Comparison of ENCODE assay signal across 8 mouse cellular contexts in the genomic region with DNA sequence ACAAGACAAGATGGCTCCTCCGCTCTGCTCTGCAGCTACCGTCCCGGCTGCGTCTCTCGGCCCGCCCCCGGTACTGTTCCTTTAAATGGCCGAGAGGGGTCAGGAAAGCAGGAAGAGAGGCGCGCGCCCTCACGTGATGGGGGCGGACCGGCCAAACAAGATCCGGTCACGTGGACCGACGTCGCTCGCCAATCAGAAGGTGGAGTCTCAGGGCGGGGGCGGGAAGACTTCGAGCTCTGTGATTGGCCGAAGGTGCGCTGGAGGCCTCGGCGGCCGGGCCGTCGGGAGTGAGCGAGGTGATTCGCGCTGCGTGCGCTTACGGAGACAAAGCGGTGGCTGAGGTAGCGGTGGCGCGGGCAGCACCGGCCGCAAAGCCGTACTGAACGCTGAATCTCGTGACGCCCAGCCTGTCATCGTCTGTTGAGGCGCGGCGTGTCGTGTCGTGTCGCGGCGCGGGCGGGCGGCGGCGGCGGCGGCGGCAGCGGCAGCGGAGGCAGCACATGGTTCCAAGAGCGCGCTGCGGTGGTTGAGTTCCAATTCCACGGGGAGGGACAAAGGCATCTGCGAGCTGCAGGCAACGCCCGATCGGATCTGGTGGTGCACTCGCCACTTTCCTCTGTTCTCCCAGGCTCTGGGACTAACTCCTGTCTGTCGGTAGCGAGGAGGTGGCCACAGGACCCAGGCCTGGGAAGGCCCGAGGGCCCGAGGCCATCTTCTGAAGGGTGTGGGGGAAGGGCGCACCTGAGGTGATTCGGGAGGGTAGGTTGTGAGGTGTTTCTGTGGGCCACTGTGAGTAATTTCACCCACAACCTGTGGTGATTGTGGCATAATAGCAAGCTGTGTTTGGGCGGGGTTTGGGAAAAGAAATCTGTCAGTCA. TPM values are rescaled to one million over a fixed set of nuclear protein-coding genes. Genes with fewer than 3 reads are reported as not detected.
A peak's percentile ranks its signal among the peaks of the same experiment; 100 is the strongest.
DNase-seq lines count a peak whose midpoint lies in the region; ATAC-seq lines count a peak whose summit lies in the region.

A gene (plus strand): TSS at position 228 of the 878 bp plus-strand sequence.

- intact Hi-C loops in gastrocnemius, postnatal 14 days (cut with DNase I; ENCODE audit: low total_unique reads), result no loop called here
- intact Hi-C loops in left cerebral cortex, postnatal 10 days (cut with DNase I), result loop anchor here (5.0 kb wide), 1 partner anchor 112 kb away; no protein-coding TSS in a partner anchor

- DNase-seq in adrenal gland, adult (ENCODE audit: inconsistent age in 2 of 2, low spot score in 1 of 2), result peak; percentile 97 to 98
- DNase-seq in embryo, embryonic 10.5 days (ENCODE audit: low spot score), result peak; percentile 98
- DNase-seq in gastrocnemius, postnatal 14 days, result peak; percentile 97
- peak; percentile 96 to 98 for DNase-seq in left cerebral cortex, postnatal 10 days (ENCODE audit: extremely low spot score in 1 of 2, low spot score in 2 of 2)
- peak; percentile 96 for DNase-seq in right cerebral cortex, postnatal 25 days
- peak; percentile 95 to 97 for DNase-seq in urinary bladder, postnatal 4 days (ENCODE audit: low spot score in 2 of 2)

- peak; percentile 95 for ATAC-seq in inflammation-experienced regulatory T-cells, adult 6 months
- peak; percentile 99 for ATAC-seq in megakaryocyte-erythroid progenitor cell, adult 5-6 weeks (replicated peaks; ENCODE audit: low FRiP score, low TSS enrichment, poor library complexity, severe bottlenecking)

RNA-seq across cellular contexts. Expression of the gene that starts here (rescaled TPM):
- total RNA-seq in gastrocnemius, postnatal 14 days (2021), result 10 to 100 TPM; 17.4 to 17.5 TPM
- polyA plus RNA-seq in inflammation-experienced regulatory T-cells, adult 6 months (2017; shearing (Covaris generic)), result 10 to 100 TPM in 2 of 3 experiments, 1 to 10 TPM in 1; 5.9 to 12.6 (median 10.4) TPM
- total RNA-seq in left cerebral cortex, postnatal 10 days (2021), result 10 to 100 TPM; 49.8 to 53.1 TPM
- 40.6 and 55.0 TPM in 2 replicates for total RNA-seq in megakaryocyte-erythroid progenitor cell, adult 5-6 weeks (2014; fragmentation: Nextera tagmentation)
- 36.5 and 42.2 TPM in 2 replicates for total RNA-seq in megakaryocyte-erythroid progenitor cell, adult 5-6 weeks (2017)

Comparison
In these comparisons a context has a peak if more than half of its experiments do, and no peak if none do; other contexts are left out.
1. Peak in every context shown above with its lines: DNase-seq and ATAC-seq.